Mouse (Mus musculus): ENCODE measurements around the gene Casp3. TPM values are rescaled to one million over a fixed set of nuclear protein-coding genes. Genes with fewer than 3 reads are reported as not detected.

The Casp3 gene
- polyA plus RNA-seq, 1 experiment from 2014 or later = 245 TPM

DNA sequence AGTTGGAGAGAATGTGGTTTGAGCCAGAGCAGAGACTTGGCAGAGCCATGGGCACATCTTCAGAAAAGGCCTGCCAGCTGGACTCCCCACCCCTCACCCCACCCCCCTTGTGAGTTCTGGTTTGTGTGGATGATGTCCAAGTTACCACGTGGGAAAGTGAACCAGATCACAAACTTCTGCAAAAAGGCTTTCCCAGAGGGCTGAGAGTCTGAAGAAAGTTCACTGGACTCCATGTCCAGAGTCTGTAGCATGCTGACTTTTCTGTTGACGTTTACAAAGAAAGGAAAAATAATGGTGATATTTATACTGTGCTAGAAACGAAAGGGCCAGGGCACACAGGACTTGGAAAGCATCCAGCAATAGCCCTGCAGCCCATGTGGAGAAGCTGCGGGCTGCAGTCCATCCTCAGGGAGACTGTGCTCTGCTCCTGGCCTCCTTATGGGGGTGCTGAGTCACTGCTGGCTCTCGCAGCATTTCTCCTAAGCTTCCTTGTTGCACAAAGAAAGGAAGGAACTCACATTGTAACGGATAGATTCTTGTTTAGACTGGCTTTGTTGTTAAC, 22.0 kb downstream of the Casp3 start:
- H3K9me3 ChIP-seq = no peaks in the 10 kb centered on the region
- H3K4me1 ChIP-seq = no peaks in the 10 kb centered on the region
- peaks cover 37% of the 10 kb centered on the region for H3K36me3 ChIP-seq (replicated peaks)
- no peaks in the 10 kb centered on the region for H3K27me3 ChIP-seq (replicated peaks)
- H3K4me3 ChIP-seq = no peak overlapping the region
- WGBS = 62% methylated on average over 6 of the region's 6 CpGs
- no peak overlapping the region for H3K4me2 ChIP-seq
- no peak overlapping the region for H3K9ac ChIP-seq
- ATAC-seq (replicated peaks) = peak; percentile 74; the same call in 1 of the 2 replicates
- peak overlapping the region; percentile 50; the same call in 1 of the 2 replicates for H3K27ac ChIP-seq

- Histone ChIP-seq H3K4me1 (no peaks in the 10 kb centered on the region), H3K9ac (no peak overlapping the region), H3K27ac (no peak overlapping the region), H3K36me3 (replicated peaks) (peaks cover 31% of the 10 kb centered on the region; the same call in 1 of the 2 replicates), H3K4me3 (no peak overlapping the region), H3K27me3 (replicated peaks) (no peaks in the 10 kb centered on the region), H3K4me2 (no peak overlapping the region), H3K9me3 (no peaks in the 10 kb centered on the region)
- 90% methylated on average over 5 of the region's 5 CpGs for WGBS
- no peak for ATAC-seq (replicated peaks)
These were observed 22.8 kb downstream of the Casp3 start for GRCm38 (mm10) chr8:46639852-46640251.

DNA sequence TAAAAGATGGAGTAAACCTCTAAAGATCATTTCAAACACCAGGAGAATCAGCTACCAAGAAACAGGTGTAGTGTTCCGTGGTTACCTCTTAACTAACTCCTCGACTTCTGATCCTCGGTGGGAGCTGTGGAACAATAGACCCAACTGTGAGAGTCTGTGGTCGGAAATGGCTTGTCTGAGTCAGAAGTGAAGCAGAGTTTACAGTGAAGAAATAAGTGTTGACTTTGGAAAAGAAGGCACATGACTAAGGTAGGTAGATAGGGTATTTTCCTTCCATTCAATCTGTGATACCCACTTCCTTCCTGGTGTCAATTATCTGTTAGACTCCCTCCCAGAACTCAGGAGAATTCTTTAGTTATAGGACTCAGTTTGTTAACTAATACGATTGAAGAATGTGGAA, 24.2 kb downstream of the Casp3 start:
- no peak for ATAC-seq (replicated peaks)
- Histone ChIP-seq H3K4me3 (no peak overlapping the region), H3K27ac (no peak overlapping the region), H3K9me3 (no peaks in the 10 kb centered on the region), H3K4me1 (no peaks in the 10 kb centered on the region), H3K27me3 (replicated peaks) (no peaks in the 10 kb centered on the region), H3K36me3 (replicated peaks) (peaks cover 17% of the 10 kb centered on the region; the same call in 1 of the 2 replicates), H3K4me2 (no peak overlapping the region), H3K9ac (no peak overlapping the region)
- WGBS = 93% methylated on average over 5 of the region's 5 CpGs

- Histone ChIP-seq H3K27ac (no peak overlapping the region), H3K4me3 (no peak overlapping the region), H3K4me1 (no peaks in the 10 kb centered on the region), H3K9me3 (no peaks in the 10 kb centered on the region), H3K9ac (no peak overlapping the region), H3K4me2 (no peak overlapping the region), H3K27me3 (replicated peaks) (no peaks in the 10 kb centered on the region), H3K36me3 (replicated peaks) (no peaks in the 10 kb centered on the region)
- WGBS = 93% methylated on average over 4 of the region's 4 CpGs
- ATAC-seq (replicated peaks) = no peak
These were observed 31.3 kb downstream of the Casp3 start for GRCm38 (mm10) chr8:46648421-46648820.

DNA sequence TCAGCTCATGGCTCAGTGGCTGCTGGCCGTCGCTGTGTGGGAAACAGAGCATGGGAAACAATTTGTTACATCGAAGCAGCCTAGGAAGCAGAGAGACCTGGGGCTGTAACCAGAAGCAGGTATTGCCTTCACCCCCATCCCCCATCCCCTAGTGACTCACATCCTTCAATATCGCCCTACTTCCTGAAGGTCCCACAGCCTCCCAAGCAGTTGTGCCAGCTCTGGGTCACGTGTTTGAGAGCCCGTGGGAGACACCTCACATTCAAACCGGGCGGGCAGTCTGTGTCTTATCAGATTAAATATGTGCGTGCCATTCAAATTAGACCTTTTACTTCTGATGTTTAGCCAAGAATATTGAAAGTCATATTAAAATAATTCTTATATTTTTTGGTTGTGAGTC, 34.8 kb downstream of the Casp3 start:
- no peak overlapping the region for H3K4me3 ChIP-seq
- ATAC-seq (replicated peaks) = no peak
- H3K4me2 ChIP-seq = no peak overlapping the region
- H3K9ac ChIP-seq = no peak overlapping the region
- H3K27me3 ChIP-seq (replicated peaks) = no peaks in the 10 kb centered on the region
- no peaks in the 10 kb centered on the region for H3K4me1 ChIP-seq
- no peak overlapping the region for H3K27ac ChIP-seq
- no peaks in the 10 kb centered on the region for H3K36me3 ChIP-seq (replicated peaks)
- H3K9me3 ChIP-seq = no peaks in the 10 kb centered on the region
- WGBS = 79% methylated on average over 9 of the region's 9 CpGs

GRCm38 (mm10) chr8:46655919-46656318, 38.8 kb downstream of the Casp3 start:
- Histone ChIP-seq H3K27ac (no peak overlapping the region), H3K36me3 (replicated peaks) (no peaks in the 10 kb centered on the region), H3K27me3 (replicated peaks) (no peaks in the 10 kb centered on the region), H3K4me2 (no peak overlapping the region), H3K4me3 (no peak overlapping the region), H3K9me3 (no peaks in the 10 kb centered on the region), H3K4me1 (no peaks in the 10 kb centered on the region), H3K9ac (no peak overlapping the region)
- 92% methylated on average over 2 of the region's 2 CpGs for WGBS
- ATAC-seq (replicated peaks) = no peak

GRCm38 (mm10) chr8:46671496-46671895, 54.4 kb downstream of the Casp3 start:
- no peak overlapping the region for H3K9ac ChIP-seq
- no peak overlapping the region for H3K27ac ChIP-seq
- no peaks in the 10 kb centered on the region for H3K27me3 ChIP-seq (replicated peaks)
- WGBS = 0% methylated on average over 2 of the region's 2 CpGs
- H3K9me3 ChIP-seq = no peaks in the 10 kb centered on the region
- no peak overlapping the region for H3K4me3 ChIP-seq
- no peak for ATAC-seq (replicated peaks)
- no peaks in the 10 kb centered on the region for H3K4me1 ChIP-seq
- no peaks in the 10 kb centered on the region for H3K36me3 ChIP-seq (replicated peaks)
- no peak overlapping the region for H3K4me2 ChIP-seq

GRCm38 (mm10) chr8:46680671-46681365, 63.7 kb downstream of the Casp3 start:
- H3K36me3 ChIP-seq (replicated peaks) = no peaks in the 10 kb centered on the region
- WGBS = 74% methylated on average over 5 of the region's 5 CpGs

GRCm38 (mm10) chr8:46686664-46687336, 69.7 kb downstream of the Casp3 start:
- Histone ChIP-seq H3K4me3 (peak overlapping the region; percentile 69), H3K27ac (peak overlapping the region; percentile 91), H3K36me3 (replicated peaks) (no peaks in the 10 kb centered on the region), H3K9me3 (no peaks in the 10 kb centered on the region), H3K27me3 (replicated peaks) (no peaks in the 10 kb centered on the region), H3K4me2 (peak overlapping the region; percentile 51), H3K4me1 (no peaks in the 10 kb centered on the region), H3K9ac (peak overlapping the region; percentile 64)
- under 1% methylated on average over 19 of the region's 19 CpGs for WGBS
- ATAC-seq (replicated peaks) = peak; percentile 100

More at GRCm38 (mm10) chr8:46680671-46681365, 63.7 kb downstream of the Casp3 start:
- H3K4me2 ChIP-seq = no peak overlapping the region
- no peak for ATAC-seq (replicated peaks)
- no peak overlapping the region for H3K4me3 ChIP-seq
- no peaks in the 10 kb centered on the region for H3K9me3 ChIP-seq
- H3K4me1 ChIP-seq = no peaks in the 10 kb centered on the region
- no peak overlapping the region for H3K9ac ChIP-seq
- H3K27me3 ChIP-seq (replicated peaks) = no peaks in the 10 kb centered on the region
- H3K27ac ChIP-seq = no peak overlapping the region

Other genes starting within 250 kb of the Casp3 start
- 17.2 and 18.8 TPM in 2 replicates for gene Acsl1, start 146.3 kb upstream of the Casp3 start, polyA plus RNA-seq (2015; fragmentation: Nextera tagmentation; extraction: Ambion mirVana)
- 5.5 and 6.1 TPM in 2 replicates for gene Cenpu, start 65.3 kb upstream of the Casp3 start, polyA plus RNA-seq (2015; fragmentation: Nextera tagmentation; extraction: Ambion mirVana)
- 7.8 and 7.9 TPM in 2 replicates for gene Primpol, start 79 bp upstream of the Casp3 start, polyA plus RNA-seq (2015; fragmentation: Nextera tagmentation; extraction: Ambion mirVana)
- 9.1 and 9.6 TPM in 2 replicates for gene Irf2, start 122.4 kb downstream of the Casp3 start, polyA plus RNA-seq (2015; fragmentation: Nextera tagmentation; extraction: Ambion mirVana)